Mouse (Mus musculus): ENCODE results near the gene Ing2. TPM values are rescaled to one million over a fixed set of nuclear protein-coding genes. Genes with fewer than 3 reads are reported as not detected.

Gene Ing2
- total RNA-seq, 2 experiments from 2014 or later, result 38.3 to 42.9 TPM

DNA sequence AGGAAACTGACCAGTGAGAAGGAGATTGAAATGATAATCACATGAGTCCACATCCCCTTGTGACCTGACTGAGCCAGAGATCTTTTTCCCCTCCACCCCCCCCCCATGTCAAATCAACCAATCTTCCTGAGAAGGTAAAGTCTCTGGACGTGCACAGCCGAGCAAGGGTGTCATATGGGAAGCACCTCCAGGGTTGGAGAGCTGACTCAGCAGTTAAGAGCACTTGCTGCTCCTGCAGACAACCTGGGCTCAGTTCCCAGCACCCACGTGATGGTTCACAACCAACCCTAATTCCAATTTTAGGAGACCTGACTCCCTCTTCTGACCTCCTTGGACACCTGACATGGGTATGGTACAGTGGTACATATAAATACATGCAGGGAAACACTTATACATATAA, 39.3 kb downstream of the Ing2 start:
- intact Hi-C loops (cut with DNase I), result no loop called here

DNA sequence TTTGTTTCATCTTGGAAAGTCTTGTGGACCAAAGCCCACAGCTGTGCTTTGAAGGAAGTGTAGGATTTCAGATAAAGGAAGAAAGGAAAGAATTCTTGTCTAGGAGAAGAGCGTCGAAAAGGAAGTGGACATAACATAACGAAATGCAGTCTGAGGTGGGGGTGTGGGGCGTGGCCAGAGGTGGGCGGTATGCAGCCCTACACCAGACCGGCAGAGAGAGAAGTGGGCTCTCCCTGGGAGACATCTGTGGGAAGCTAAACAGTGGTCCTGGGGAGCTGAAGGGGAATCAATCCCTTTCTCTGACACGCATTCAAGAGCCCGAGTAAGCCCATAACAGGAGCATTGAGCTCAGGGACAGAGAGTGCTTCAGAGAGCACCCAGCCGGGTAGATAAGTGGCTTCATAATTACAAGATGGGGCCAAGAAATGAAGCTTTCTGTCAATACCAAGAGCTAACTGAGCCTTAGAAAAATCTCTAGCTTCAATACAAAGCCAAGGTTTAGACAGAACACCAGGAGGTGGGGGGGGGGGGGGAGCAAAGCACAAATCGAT, 40.5 kb downstream of the Ing2 start:
- no peak for DNase-seq (ENCODE audit: extremely low spot score in 1 of 2, low spot score in 2 of 2)

More for the DNA sequence above, 39.3 kb downstream of the Ing2 start:
- DNase-seq (ENCODE audit: extremely low spot score in 1 of 2, low spot score in 2 of 2), result no peak

DNA sequence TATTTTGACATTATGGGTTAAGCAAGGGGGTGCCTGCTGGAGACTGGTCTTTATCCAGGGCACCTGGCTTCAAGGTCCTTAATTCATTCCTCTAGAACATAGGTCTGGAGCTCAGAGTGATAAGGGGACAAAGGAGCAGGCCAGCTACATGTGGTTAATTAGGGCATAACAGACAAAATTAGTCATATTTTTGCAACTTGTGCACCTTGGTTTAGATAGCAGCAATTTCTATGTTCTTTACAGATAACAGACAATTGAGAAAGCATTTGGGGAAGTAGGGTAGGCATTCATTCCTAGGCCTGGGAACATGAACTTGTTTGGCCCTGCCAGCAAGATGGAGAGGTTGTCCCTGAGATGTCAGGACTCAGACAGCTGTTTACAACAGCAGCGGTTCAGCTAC, 54.2 kb downstream of the Ing2 start:
- intact Hi-C loops (cut with DNase I), result no loop called here
- no peak for DNase-seq (ENCODE audit: extremely low spot score in 1 of 2, low spot score in 2 of 2)

More for the DNA sequence above, 40.5 kb downstream of the Ing2 start:
- intact Hi-C loops (cut with DNase I), result no loop called here

Other genes starting within 250 kb of the Ing2 start
- 10 to 100 TPM; 85.0 to 89.4 TPM for gene Stox2, start 229.2 kb downstream of the Ing2 start, total RNA-seq (2021)
- 10 to 100 TPM; 51.4 to 54.0 TPM for gene Trappc11, start 142.1 kb downstream of the Ing2 start, total RNA-seq (2021)
- gene Rwdd4a, start 141.9 kb downstream of the Ing2 start, total RNA-seq (2021), result 10 to 100 TPM; 24.4 to 29.4 TPM
- gene Cdkn2aip, start 38.4 kb upstream of the Ing2 start, total RNA-seq (2021), result 10 to 100 TPM; 12.6 to 13.1 TPM
- gene Cldn24, start 146.6 kb upstream of the Ing2 start, total RNA-seq (2021), result not detected
- under 1 TPM in 1 of 2 experiments, not detected in 1; 0.34 TPM for gene Cldn22, start 148.9 kb upstream of the Ing2 start, total RNA-seq (2021)

All from left cerebral cortex, postnatal 10 days (tissue).